ENCODE assay signal across 8 mouse cellular contexts in genomic region chr15:80076338-80077136, GRCm38 (mm10). TPM values are rescaled to one million over a fixed set of nuclear protein-coding genes. Genes with fewer than 3 reads are reported as not detected.
DNase-seq lines count a peak whose midpoint lies in the region; ATAC-seq and TF ChIP-seq lines count a peak whose summit lies in the region.

No protein-coding gene starts in this region.

- H3K4me3 ChIP-seq in embryonic facial prominence, embryonic 14.5 days (ENCODE audit: low read depth, low read length) = no peak overlapping the region
- no peak overlapping the region for H3K4me3 ChIP-seq in heart, embryonic 10.5 days
- H3K4me3 ChIP-seq in kidney, embryonic 14.5 days (ENCODE audit: low read length) = no peak overlapping the region
- no peak overlapping the region for H3K4me3 ChIP-seq in lung, adult 2 months (replicated peaks; ENCODE audit: extremely low read depth, low read depth, low read length)
- no peak overlapping the region for H3K4me3 ChIP-seq in neural tube, embryonic 14.5 days (ENCODE audit: low read depth, low read length)

- H3K4me1 ChIP-seq in embryonic facial prominence, embryonic 14.5 days (ENCODE audit: control insufficient read depth, insufficient read depth, low read length) = peaks cover 7% of the 10 kb centered on the region; the same call in 1 of the 2 replicates
- peaks cover 45% of the 10 kb centered on the region for H3K4me1 ChIP-seq in heart, embryonic 10.5 days
- H3K4me1 ChIP-seq in kidney, embryonic 14.5 days (ENCODE audit: control insufficient read depth, insufficient read depth, low read length) = peaks cover 8% of the 10 kb centered on the region; the same call in 1 of the 2 replicates
- H3K4me1 ChIP-seq in lung, adult 2 months (ENCODE audit: control insufficient read depth, insufficient read depth, low read length) = peaks cover 3% of the 10 kb centered on the region
- peaks cover 9% of the 10 kb centered on the region for H3K4me1 ChIP-seq in neural tube, embryonic 14.5 days (ENCODE audit: control insufficient read depth, insufficient read depth, low read length)

- H3K4me2 ChIP-seq in embryonic facial prominence, embryonic 14.5 days (ENCODE audit: low read depth, low read length) = no peak overlapping the region
- no peak overlapping the region for H3K4me2 ChIP-seq in kidney, embryonic 14.5 days (replicated peaks; ENCODE audit: low read depth, low read length)
- no peak overlapping the region for H3K4me2 ChIP-seq in neural tube, embryonic 14.5 days (ENCODE audit: low read depth, low read length)

- no peaks in the 10 kb centered on the region for H3K9me3 ChIP-seq in embryonic facial prominence, embryonic 14.5 days (ENCODE audit: control insufficient read depth, low read length)
- no peaks in the 10 kb centered on the region for H3K9me3 ChIP-seq in heart, embryonic 10.5 days
- H3K9me3 ChIP-seq in kidney, embryonic 14.5 days (ENCODE audit: control insufficient read depth, low read length) = no peaks in the 10 kb centered on the region
- H3K9me3 ChIP-seq in neural tube, embryonic 14.5 days (ENCODE audit: control insufficient read depth, low read length) = no peaks in the 10 kb centered on the region

- H3K36me3 ChIP-seq in embryonic facial prominence, embryonic 14.5 days (ENCODE audit: control insufficient read depth, insufficient read depth, low read length) = peaks cover 52% of the 10 kb centered on the region
- peaks cover 52% of the 10 kb centered on the region for H3K36me3 ChIP-seq in heart, embryonic 10.5 days
- H3K36me3 ChIP-seq in kidney, embryonic 14.5 days (ENCODE audit: control insufficient read depth, insufficient read depth, low read length) = peaks cover 47% of the 10 kb centered on the region
- H3K36me3 ChIP-seq in neural tube, embryonic 14.5 days (ENCODE audit: control insufficient read depth, insufficient read depth, low read length) = peaks cover 35% of the 10 kb centered on the region

- peak; percentile 62 to 70 for DNase-seq in adrenal gland, adult 18-20 months (ENCODE audit: low spot score in 2 of 2)
- peak; percentile 85 for DNase-seq in embryonic facial prominence, embryonic 14.5 days (ENCODE audit: low spot score)
- peak; percentile 91 for DNase-seq in heart, embryonic 10.5 days (ENCODE audit: low spot score)
- DNase-seq in lung, adult 2 months = peak; percentile 72
- DNase-seq in thymus, postnatal 36 days = peak; percentile 68 to 75

- peak; percentile 64 for ATAC-seq in CD4-positive, CD25-positive, alpha-beta regulatory T cell, adult 4 months
- peak; percentile 42 for ATAC-seq in embryonic facial prominence, embryonic 14.5 days (ENCODE audit: low read depth)
- peak; percentile 47 for ATAC-seq in kidney, embryonic 14.5 days (ENCODE audit: low FRiP score, low TSS enrichment)
- ATAC-seq in neural tube, embryonic 14.5 days (ENCODE audit: low read depth) = peak; percentile 43; the same call in 1 of the 2 replicates

- H3K9ac ChIP-seq in embryonic facial prominence, embryonic 14.5 days (ENCODE audit: low read depth, low read length) = no peak overlapping the region
- no peak overlapping the region for H3K9ac ChIP-seq in kidney, embryonic 14.5 days (ENCODE audit: low read depth, low read length)
- H3K9ac ChIP-seq in neural tube, embryonic 14.5 days (replicated peaks; ENCODE audit: low read depth, low read length) = no peak overlapping the region

- TF ChIP-seq CTCF in lung, adult 2 months (IDR thresholded peaks at IDR 0.05; ENCODE audit: insufficient read depth, low read length) = peak; percentile 96

- H3K27ac ChIP-seq in embryonic facial prominence, embryonic 14.5 days (replicated peaks; ENCODE audit: low read depth, low read length) = 0 out of 2 replicates have a peak overlapping the region, but pooled peaks have one; percentile 0
- peak overlapping the region; percentile 26; the same call in 1 of the 2 replicates for H3K27ac ChIP-seq in heart, embryonic 10.5 days
- peak overlapping the region; percentile 51; the same call in 1 of the 2 replicates for H3K27ac ChIP-seq in kidney, embryonic 14.5 days (ENCODE audit: low read depth, low read length)
- no peak overlapping the region for H3K27ac ChIP-seq in neural tube, embryonic 14.5 days (ENCODE audit: low read depth, low read length)

- peak; percentile 43; the same call in 1 of the 2 replicates for TF ChIP-seq POLR2A in lung, adult 2 months (IDR thresholded peaks at IDR 0.05; ENCODE audit: borderline replicate concordance, extremely low read depth, low read depth, low read length)

- no peaks in the 10 kb centered on the region for H3K27me3 ChIP-seq in embryonic facial prominence, embryonic 14.5 days (replicated peaks; ENCODE audit: control insufficient read depth, insufficient read depth, low read length)
- 0 out of 2 replicates have a peak, but pooled peaks cover 3% of the 10 kb centered on the region for H3K27me3 ChIP-seq in heart, embryonic 10.5 days (ENCODE audit: insufficient read depth, poor library complexity, severe bottlenecking)
- no peaks in the 10 kb centered on the region for H3K27me3 ChIP-seq in kidney, embryonic 14.5 days (ENCODE audit: control insufficient read depth, insufficient read depth, low read length)
- no peaks in the 10 kb centered on the region for H3K27me3 ChIP-seq in neural tube, embryonic 14.5 days (ENCODE audit: control insufficient read depth, insufficient read depth, low read length)

- WGBS in embryonic facial prominence, embryonic 14.5 days = 9% methylated on average over 2 of the region's 2 CpGs
- WGBS in heart, embryonic 10.5 days = 5% methylated on average over 2 of the region's 2 CpGs
- 9% methylated on average over 2 of the region's 2 CpGs for WGBS in kidney, embryonic 14.5 days
- 21% methylated on average over 2 of the region's 2 CpGs for WGBS in lung, adult 2 months
- WGBS in neural tube, embryonic 14.5 days = 4% methylated on average over 2 of the region's 2 CpGs

RNA-seq across cellular contexts. Expression of gene Syngr1, which starts 14.6 kb away (rescaled TPM):
- under 1 TPM; 0.86 to 0.94 TPM for polyA plus RNA-seq in CD4-positive, CD25-positive, alpha-beta regulatory T cell, adult 4 months (2017; shearing (Covaris generic))
- 10 to 100 TPM; 25.7 to 59.9 TPM for total RNA-seq in adrenal gland, adult 18-20 months (2021)
- polyA plus RNA-seq in embryonic facial prominence, embryonic 14.5 days (2014; fragmentation: Nextera tagmentation; extraction: Ambion mirVana) = 10.3 and 10.5 TPM in 2 replicates
- polyA plus RNA-seq in heart, embryonic 10.5 days (2016; fragmentation: Nextera tagmentation; extraction: Ambion mirVana) = 6.7 and 11.6 TPM in 2 replicates
- polyA plus RNA-seq in kidney, embryonic 14.5 days (2014; fragmentation: Nextera tagmentation; extraction: Ambion mirVana) = 9.5 and 11.9 TPM in 2 replicates
- 44.1 and 50.9 TPM in 2 replicates for polyA plus RNA-seq in lung, adult 2 months (2012; rRNA removed)
- polyA plus RNA-seq in neural tube, embryonic 14.5 days (2014; fragmentation: Nextera tagmentation; extraction: Ambion mirVana) = 27.3 and 30.3 TPM in 2 replicates

RNA-seq across cellular contexts. Expression of gene Rpl3, which starts 15.1 kb away (rescaled TPM):
- 1,000 to 10,000 TPM; 3,782 to 4,433 TPM for polyA plus RNA-seq in CD4-positive, CD25-positive, alpha-beta regulatory T cell, adult 4 months (2017; shearing (Covaris generic))
- total RNA-seq in adrenal gland, adult 18-20 months (2021) = 100 to 1,000 TPM; 584 to 618 TPM
- polyA plus RNA-seq in embryonic facial prominence, embryonic 14.5 days (2014; fragmentation: Nextera tagmentation; extraction: Ambion mirVana) = 1,242 and 1,346 TPM in 2 replicates
- polyA plus RNA-seq in heart, embryonic 10.5 days (2016; fragmentation: Nextera tagmentation; extraction: Ambion mirVana) = 770 and 980 TPM in 2 replicates
- 1,350 and 1,409 TPM in 2 replicates for polyA plus RNA-seq in kidney, embryonic 14.5 days (2014; fragmentation: Nextera tagmentation; extraction: Ambion mirVana)
- polyA plus RNA-seq in lung, adult 2 months (2012; rRNA removed) = 369 and 428 TPM in 2 replicates
- 633 and 702 TPM in 2 replicates for polyA plus RNA-seq in neural tube, embryonic 14.5 days (2014; fragmentation: Nextera tagmentation; extraction: Ambion mirVana)

RNA-seq across cellular contexts. Expression of gene Tab1, which starts 56.4 kb away (rescaled TPM):
- polyA plus RNA-seq in CD4-positive, CD25-positive, alpha-beta regulatory T cell, adult 4 months (2017; shearing (Covaris generic)) = 10 to 100 TPM; 12.0 to 39.6 TPM
- 1 to 10 TPM; 9.3 to 9.4 TPM for total RNA-seq in adrenal gland, adult 18-20 months (2021)
- polyA plus RNA-seq in embryonic facial prominence, embryonic 14.5 days (2014; fragmentation: Nextera tagmentation; extraction: Ambion mirVana) = 27.6 and 36.3 TPM in 2 replicates
- 34.2 and 38.1 TPM in 2 replicates for polyA plus RNA-seq in heart, embryonic 10.5 days (2016; fragmentation: Nextera tagmentation; extraction: Ambion mirVana)
- 25.3 and 35.2 TPM in 2 replicates for polyA plus RNA-seq in kidney, embryonic 14.5 days (2014; fragmentation: Nextera tagmentation; extraction: Ambion mirVana)
- polyA plus RNA-seq in lung, adult 2 months (2012; rRNA removed) = 19.1 and 23.5 TPM in 2 replicates
- 30.1 and 36.6 TPM in 2 replicates for polyA plus RNA-seq in neural tube, embryonic 14.5 days (2014; fragmentation: Nextera tagmentation; extraction: Ambion mirVana)
